Mouse (Mus musculus) E14TG2a.4 (cell line): ENCODE measurements around the gene Txndc2.

Experiments
- CTCF ChIP-seq: conservative IDR thresholded peaks from 2 replicates; pipeline ENCODE4 v1.5.1; 2014; ENCODE audit warnings: low read length
- NANOG ChIP-seq: IDR thresholded peaks from 2 replicates; pipeline ENCODE4 v1.6.1; 2014; ENCODE audit warnings: borderline replicate concordance, low read length, mixed read lengths

DNA sequence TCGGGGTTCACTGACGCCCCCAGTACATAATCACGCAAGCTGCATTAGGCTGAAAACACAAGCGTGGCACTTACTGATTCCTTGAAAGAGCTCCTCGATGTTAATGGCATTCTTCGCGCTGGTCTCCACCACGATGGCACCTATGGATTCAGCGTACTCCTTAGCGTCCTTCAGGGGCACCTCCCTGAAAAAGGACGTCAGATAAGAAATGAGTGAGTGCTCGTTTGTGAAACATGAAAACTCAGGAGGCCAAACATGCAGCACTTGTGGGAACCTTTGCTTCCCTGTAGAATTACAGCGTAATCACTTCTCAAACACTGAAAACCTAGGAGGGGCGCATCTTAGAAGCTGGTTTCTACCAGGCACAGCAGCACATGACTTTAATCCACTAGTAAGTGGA is 25.8 kb upstream of the Txndc2 start:
- no peak for TF ChIP-seq CTCF
- no peak for TF ChIP-seq NANOG
